28 mouse cellular contexts compared by ENCODE assay signal in the genomic region with DNA sequence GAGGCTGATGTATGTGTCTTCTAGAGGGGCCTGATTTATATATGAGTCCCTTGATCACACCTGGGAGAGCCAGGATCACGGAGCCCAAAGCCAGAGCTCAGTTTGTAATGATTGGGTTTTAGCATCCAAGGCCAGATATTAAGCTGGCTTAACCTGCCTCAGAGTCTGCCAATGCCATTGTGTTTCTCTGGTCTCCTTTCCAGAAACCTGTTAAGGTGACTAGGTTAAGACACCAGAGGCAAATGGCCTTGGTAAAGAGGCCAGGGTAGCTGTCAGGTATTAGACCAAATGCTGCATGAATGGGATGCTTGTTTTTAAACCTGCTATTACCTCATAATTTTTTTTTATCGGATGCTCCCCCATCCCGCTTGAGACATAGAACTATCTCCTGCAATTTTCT.
"Had no signal": no experiment of that assay in that cellular context is flagged by ENCODE, and none has a peak within 500 bp of the region (broad histone marks: within the 10 kb centered on the region; RNA-seq: fewer than 3 reads in every experiment).

No protein-coding gene starts in this region.

- H3K9ac ChIP-seq: embryonic facial prominence, embryonic 12.5 days; embryonic facial prominence, embryonic 13.5 days; embryonic facial prominence, embryonic 15.5 days; forebrain, embryonic 12.5 days; forebrain, embryonic 13.5 days; forebrain, embryonic 15.5 days; forebrain, postnatal 0 days had no signal

- DNase-seq: cerebellum, adult 2 months; cerebellum, adult 8-10 months; cerebellum, adult 9-10 months; cerebellum, adult 9-11 months; cerebellum, postnatal 10 days; cerebellum, postnatal 14 days; cerebellum, postnatal 25 days; cerebellum, postnatal 36 days; embryo, embryonic 11 days; forebrain, postnatal 0 days; gastrocnemius, adult 2 months; gastrocnemius, postnatal 10 days; gastrocnemius, postnatal 14 days; gastrocnemius, postnatal 25 days; gastrocnemius, postnatal 36 days; heart, adult 11 months; heart, adult 18-20 months had no signal

- ATAC-seq: forebrain, embryonic 13.5 days; forebrain, embryonic 14.5 days; forebrain, embryonic 15.5 days; forebrain, embryonic 16.5 days; forebrain, postnatal 0 days had no signal

- H3K4me2 ChIP-seq: embryonic facial prominence, embryonic 12.5 days; embryonic facial prominence, embryonic 13.5 days; embryonic facial prominence, embryonic 15.5 days; forebrain, embryonic 12.5 days; forebrain, embryonic 13.5 days; forebrain, embryonic 15.5 days had no signal

- H3K4me3 ChIP-seq: embryonic facial prominence, embryonic 10.5 days; embryonic facial prominence, embryonic 12.5 days; embryonic facial prominence, embryonic 13.5 days; embryonic facial prominence, embryonic 15.5 days; erythroblast, embryonic 14.5 days; forebrain, embryonic 10.5 days; forebrain, embryonic 12.5 days; forebrain, embryonic 13.5 days; forebrain, embryonic 15.5 days; gastrocnemius, adult 2 months had no signal

- H3K27me3 ChIP-seq: embryonic facial prominence, embryonic 12.5 days; embryonic facial prominence, embryonic 13.5 days; embryonic facial prominence, embryonic 15.5 days; forebrain, embryonic 12.5 days; forebrain, embryonic 13.5 days; forebrain, embryonic 15.5 days had no signal

- H3K4me1 ChIP-seq: embryonic facial prominence, embryonic 15.5 days had no signal

- H3K27ac ChIP-seq: embryonic facial prominence, embryonic 10.5 days; embryonic facial prominence, embryonic 12.5 days; embryonic facial prominence, embryonic 13.5 days; embryonic facial prominence, embryonic 15.5 days; forebrain, embryonic 10.5 days; forebrain, embryonic 12.5 days; forebrain, embryonic 13.5 days; forebrain, embryonic 15.5 days; gastrocnemius, adult 2 months had no signal

- H3K36me3 ChIP-seq: embryonic facial prominence, embryonic 10.5 days; embryonic facial prominence, embryonic 12.5 days; embryonic facial prominence, embryonic 13.5 days; embryonic facial prominence, embryonic 15.5 days; forebrain, embryonic 10.5 days; forebrain, embryonic 12.5 days; forebrain, embryonic 15.5 days had no signal

- H3K9me3 ChIP-seq: embryonic facial prominence, embryonic 10.5 days; embryonic facial prominence, embryonic 12.5 days; embryonic facial prominence, embryonic 13.5 days; embryonic facial prominence, embryonic 15.5 days; forebrain, embryonic 10.5 days; forebrain, embryonic 12.5 days; forebrain, embryonic 13.5 days; forebrain, embryonic 15.5 days had no signal
